Mouse (Mus musculus) left cerebral cortex, adult 18-20 months (tissue): ENCODE measurements around the gene Gm21518. TPM values are rescaled to one million over a fixed set of nuclear protein-coding genes. Genes with fewer than 3 reads are reported as not detected.
"Not testable (repeated sequence)": the region's sequence is repeated elsewhere in the genome, so short reads cannot be mapped to it uniquely, and the experiment has no call there.

Experiments
- DNase-seq, 2 experiments: peaks; one replicate each; pipeline ENCODE4 v3.0.0; 2021 to 2022; ENCODE audit warnings: low spot score in 2 of 2, mixed read lengths in 1 of 2
- long read RNA-seq, 2 experiments: library from polyadenylated mRNA; stranded (forward); transcript quantifications; one replicate each; pipeline ENCODE4 v2.0.0; 2021
- total RNA-seq, 2 experiments: library from RNA; stranded (reverse); gene quantifications; 2 replicates each; pipeline ENCODE4 v1.2.3; 2021

Gene Gm21518
- not detected for total RNA-seq
- long read RNA-seq, experiment 1: 0 reads
- long read RNA-seq, experiment 2: 0 reads

DNA sequence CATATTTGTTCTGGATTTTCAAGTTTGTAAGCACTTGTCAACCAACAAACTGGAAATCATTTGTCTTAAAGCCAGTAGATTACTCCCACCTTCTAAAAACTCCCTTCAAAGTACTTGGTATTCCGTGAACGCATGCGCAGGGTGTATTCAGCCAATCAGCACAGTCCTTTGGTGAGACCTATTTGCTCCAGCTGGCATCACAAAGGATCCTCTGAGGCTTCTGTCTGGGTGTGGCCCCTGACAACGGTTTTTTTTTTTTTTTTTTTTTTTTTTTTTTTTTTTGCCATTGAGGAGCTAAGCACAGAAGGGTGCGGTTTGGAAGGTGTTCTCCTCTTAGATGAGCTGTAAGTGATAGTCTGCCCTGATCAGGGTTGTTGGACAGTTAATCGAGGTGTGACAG, at the start of gene Gm21518:
TSS of gene Gm21518 (plus strand) at position 301 of the 400 bp plus-strand sequence.
- not testable (repeated sequence) for DNase-seq
